Mouse (Mus musculus) heart, adult 9 months (tissue): ENCODE results near the gene Fam50b.

Experiments used
- DNase-seq, 2 experiments: peaks; one replicate each; pipeline ENCODE4 v3.0.0; 2022; ENCODE audit warnings: low spot score in 2 of 2

Fam50b gene

GRCm38 (mm10) chr13:34793816-34794215, 59.2 kb downstream of the Fam50b start:
- DNase-seq: peak; percentile 36 to 64

- peak; percentile 73 to 77 for DNase-seq
Measured at GRCm38 (mm10) chr13:34794426-34794825, 59.8 kb downstream of the Fam50b start.
